Mouse (Mus musculus): Measurements from ENCODE around the gene Pilrb2. TPM values are rescaled to one million over a fixed set of nuclear protein-coding genes. Genes with fewer than 3 reads are reported as not detected.
"Not testable (repeated sequence)": the region's sequence is repeated elsewhere in the genome, so short reads cannot be mapped to it uniquely, and the experiment has no call there.

Pilrb2 gene
- polyA plus RNA-seq, 1 experiment from 2014 or later: not detected

DNA sequence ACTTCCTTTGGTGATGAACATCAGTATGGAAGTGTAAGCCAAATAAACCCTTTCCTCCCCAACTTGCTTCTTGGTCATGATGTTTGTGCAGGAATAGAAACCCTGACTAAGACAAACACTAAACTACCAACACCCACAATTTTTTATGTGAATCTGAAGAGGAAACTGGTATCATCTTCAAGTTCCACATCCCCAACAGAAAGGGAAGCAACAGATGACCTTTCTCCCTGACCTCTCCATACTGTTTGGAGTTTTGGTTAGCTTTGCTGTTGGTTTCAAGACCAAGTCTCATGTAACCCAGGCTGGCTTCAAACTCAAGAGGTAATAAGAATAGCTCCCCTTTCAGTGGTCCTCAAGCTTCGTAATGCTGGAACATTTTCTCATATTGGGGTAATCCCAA lies 21.3 kb downstream of the Pilrb2 start:
- H3K27me3 ChIP-seq (ENCODE audit: control insufficient read depth, insufficient read depth, low read length); H3K9me3 ChIP-seq (ENCODE audit: control insufficient read depth, low read length): not testable (repeated sequence)

DNA sequence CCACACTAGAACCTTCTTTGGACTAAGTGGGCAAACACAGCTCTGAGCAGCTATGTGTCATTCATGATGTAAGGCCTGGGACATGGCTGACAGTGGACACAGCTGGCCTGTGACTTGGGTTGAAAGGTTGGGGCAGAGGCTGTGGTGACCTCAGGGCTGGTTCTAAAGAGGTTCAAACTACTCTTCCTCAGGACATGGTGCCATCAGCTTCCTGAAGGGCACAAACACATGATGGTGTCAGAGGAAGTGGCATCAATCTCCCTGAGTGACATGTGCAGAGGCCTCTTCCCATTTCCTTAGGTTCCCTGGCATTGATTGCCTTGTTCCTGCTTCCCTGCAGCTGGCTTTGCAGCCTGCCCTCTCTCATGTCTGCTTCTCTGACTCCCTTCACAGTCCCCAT lies 34.5 kb downstream of the Pilrb2 start:
- not testable (repeated sequence) for H3K27ac ChIP-seq (ENCODE audit: low read depth, low read length); H3K9ac ChIP-seq (ENCODE audit: low read length); H3K36me3 ChIP-seq (ENCODE audit: control insufficient read depth, insufficient read depth, low read length); H3K4me1 ChIP-seq (ENCODE audit: control insufficient read depth, insufficient read depth, low read length); H3K27me3 ChIP-seq (ENCODE audit: control insufficient read depth, insufficient read depth, low read length); ATAC-seq (ENCODE audit: insufficient read depth, low FRiP score, low TSS enrichment); H3K4me3 ChIP-seq (ENCODE audit: low read depth, low read length); H3K9me3 ChIP-seq (ENCODE audit: control insufficient read depth, low read length); DNase-seq (ENCODE audit: low spot score); H3K4me2 ChIP-seq (ENCODE audit: low read depth)

More for the DNA sequence above, 21.3 kb downstream of the Pilrb2 start:
- ATAC-seq (ENCODE audit: insufficient read depth, low FRiP score, low TSS enrichment); H3K27ac ChIP-seq (ENCODE audit: low read depth, low read length); H3K4me3 ChIP-seq (ENCODE audit: low read depth, low read length); H3K4me1 ChIP-seq (ENCODE audit: control insufficient read depth, insufficient read depth, low read length); H3K9ac ChIP-seq (ENCODE audit: low read length); H3K36me3 ChIP-seq (ENCODE audit: control insufficient read depth, insufficient read depth, low read length); H3K4me2 ChIP-seq (ENCODE audit: low read depth); DNase-seq (ENCODE audit: low spot score): not testable (repeated sequence)
- WGBS: 92% methylated on average over 1 of the region's 1 CpGs

GRCm38 (mm10) chr5:137836611-137837010 lies 35.0 kb downstream of the Pilrb2 start:
- Histone ChIP-seq H3K4me3 (ENCODE audit: low read depth, low read length) (no peak overlapping the region), H3K27ac (ENCODE audit: low read depth, low read length) (no peak overlapping the region), H3K27me3 (ENCODE audit: control insufficient read depth, insufficient read depth, low read length) (no peaks in the 10 kb centered on the region), H3K4me1 (ENCODE audit: control insufficient read depth, insufficient read depth, low read length) (no peaks in the 10 kb centered on the region), H3K36me3 (ENCODE audit: control insufficient read depth, insufficient read depth, low read length) (no peaks in the 10 kb centered on the region), H3K9ac (ENCODE audit: low read length) (no peak overlapping the region), H3K4me2 (ENCODE audit: low read depth) (no peak overlapping the region), H3K9me3 (ENCODE audit: control insufficient read depth, low read length) (no peaks in the 10 kb centered on the region)
- DNase-seq (ENCODE audit: low spot score) (no peak), ATAC-seq (ENCODE audit: insufficient read depth, low FRiP score, low TSS enrichment) (no peak)

DNA sequence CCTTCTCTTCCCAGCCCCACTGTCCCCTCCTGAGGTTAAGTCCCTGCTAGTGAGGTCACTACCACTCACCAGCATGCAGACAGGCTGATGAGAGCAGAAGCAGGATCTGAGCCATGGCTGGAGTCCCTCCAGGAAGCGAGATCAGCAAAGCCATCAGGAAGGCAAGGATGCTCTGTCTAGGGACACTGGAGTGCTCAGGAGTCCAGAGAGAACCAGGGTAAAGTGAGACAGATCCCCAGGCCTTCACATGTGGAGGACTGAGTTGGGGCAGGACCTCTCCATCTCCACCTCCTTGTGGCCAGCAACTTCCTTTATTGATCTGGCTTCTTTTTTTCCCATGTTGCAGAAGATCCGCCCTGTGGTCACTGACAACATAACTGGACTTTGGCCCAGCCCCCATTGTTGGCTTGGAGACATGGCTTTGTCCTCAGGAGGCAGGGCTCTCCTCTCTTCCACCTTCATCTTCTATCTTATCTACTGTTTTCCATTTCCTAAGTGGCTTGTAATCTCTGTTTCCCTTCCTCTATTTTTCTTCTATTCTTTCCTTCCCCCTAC lies 35.6 kb downstream of the Pilrb2 start, which contains the start of gene Pilra:
TSS of gene Pilra (minus strand) at position 316 of the 555 bp plus-strand sequence.
- not testable (repeated sequence) for H3K4me2 ChIP-seq (ENCODE audit: low read depth); H3K9ac ChIP-seq (ENCODE audit: low read length); H3K4me3 ChIP-seq (ENCODE audit: low read depth, low read length); ATAC-seq (ENCODE audit: insufficient read depth, low FRiP score, low TSS enrichment); H3K9me3 ChIP-seq (ENCODE audit: control insufficient read depth, low read length); H3K36me3 ChIP-seq (ENCODE audit: control insufficient read depth, insufficient read depth, low read length); H3K27me3 ChIP-seq (ENCODE audit: control insufficient read depth, insufficient read depth, low read length); H3K4me1 ChIP-seq (ENCODE audit: control insufficient read depth, insufficient read depth, low read length); DNase-seq (ENCODE audit: low spot score); H3K27ac ChIP-seq (ENCODE audit: low read depth, low read length)
- 85% methylated on average over 1 of the region's 2 CpGs for WGBS

DNA sequence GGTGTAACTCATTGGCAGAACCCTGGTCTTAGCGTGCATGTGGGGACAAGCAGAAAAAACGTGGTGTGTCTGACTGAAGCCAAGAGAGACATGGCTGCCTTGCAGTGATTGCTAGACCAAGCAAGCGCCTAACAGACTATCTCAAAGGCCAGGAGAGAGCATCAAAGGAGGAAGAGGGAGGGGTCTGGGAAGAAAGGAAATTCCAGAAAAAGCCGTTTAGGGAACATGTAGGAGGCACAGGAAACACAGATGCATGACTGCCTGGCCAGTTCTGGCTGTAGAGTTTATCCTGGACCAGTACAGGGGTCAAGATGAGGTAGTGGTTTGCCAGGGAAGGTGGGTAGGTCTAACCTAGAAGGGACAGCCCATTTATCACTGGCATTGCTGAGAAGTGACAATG lies 38.1 kb downstream of the Pilrb2 start:
- Histone ChIP-seq H3K9ac (ENCODE audit: low read length) (no peak overlapping the region), H3K36me3 (ENCODE audit: control insufficient read depth, insufficient read depth, low read length) (no peaks in the 10 kb centered on the region), H3K4me1 (ENCODE audit: control insufficient read depth, insufficient read depth, low read length) (no peaks in the 10 kb centered on the region), H3K27me3 (ENCODE audit: control insufficient read depth, insufficient read depth, low read length) (no peaks in the 10 kb centered on the region), H3K4me2 (ENCODE audit: low read depth) (no peak overlapping the region), H3K27ac (ENCODE audit: low read depth, low read length) (no peak overlapping the region), H3K4me3 (ENCODE audit: low read depth, low read length) (no peak overlapping the region), H3K9me3 (ENCODE audit: control insufficient read depth, low read length) (no peaks in the 10 kb centered on the region)
- 66% methylated on average over 4 of the region's 4 CpGs for WGBS
- ATAC-seq (ENCODE audit: insufficient read depth, low FRiP score, low TSS enrichment) (no peak), DNase-seq (ENCODE audit: low spot score) (no peak)

DNA sequence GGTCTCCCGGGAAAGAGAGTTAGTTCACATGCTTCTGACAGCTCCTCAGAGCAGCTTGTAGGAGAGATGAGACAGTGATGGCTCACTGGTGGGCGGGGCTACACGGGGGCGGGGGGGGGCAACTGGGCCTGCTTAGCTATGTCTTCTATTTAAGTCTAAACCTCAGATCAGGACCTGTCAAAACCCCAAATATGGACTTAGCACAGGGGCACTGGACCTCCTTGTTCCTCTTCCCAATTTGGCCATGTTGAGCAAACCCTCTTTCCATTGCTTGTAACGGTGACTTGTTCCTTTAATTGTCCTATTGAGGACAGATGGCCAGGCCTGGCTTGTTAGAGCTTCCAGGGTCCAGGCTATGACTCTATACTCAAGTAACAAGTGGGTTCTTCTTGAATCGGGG lies 40.1 kb downstream of the Pilrb2 start:
- Histone ChIP-seq H3K36me3 (ENCODE audit: control insufficient read depth, insufficient read depth, low read length) (no peaks in the 10 kb centered on the region), H3K4me2 (ENCODE audit: low read depth) (no peak overlapping the region), H3K9ac (ENCODE audit: low read length) (no peak overlapping the region), H3K4me1 (ENCODE audit: control insufficient read depth, insufficient read depth, low read length) (no peaks in the 10 kb centered on the region), H3K27me3 (ENCODE audit: control insufficient read depth, insufficient read depth, low read length) (no peaks in the 10 kb centered on the region), H3K4me3 (ENCODE audit: low read depth, low read length) (no peak overlapping the region), H3K9me3 (ENCODE audit: control insufficient read depth, low read length) (no peaks in the 10 kb centered on the region), H3K27ac (ENCODE audit: low read depth, low read length) (no peak overlapping the region)
- DNase-seq (ENCODE audit: low spot score): no peak
- ATAC-seq (ENCODE audit: insufficient read depth, low FRiP score, low TSS enrichment): no peak
- 81% methylated on average over 6 of the region's 6 CpGs for WGBS

DNA sequence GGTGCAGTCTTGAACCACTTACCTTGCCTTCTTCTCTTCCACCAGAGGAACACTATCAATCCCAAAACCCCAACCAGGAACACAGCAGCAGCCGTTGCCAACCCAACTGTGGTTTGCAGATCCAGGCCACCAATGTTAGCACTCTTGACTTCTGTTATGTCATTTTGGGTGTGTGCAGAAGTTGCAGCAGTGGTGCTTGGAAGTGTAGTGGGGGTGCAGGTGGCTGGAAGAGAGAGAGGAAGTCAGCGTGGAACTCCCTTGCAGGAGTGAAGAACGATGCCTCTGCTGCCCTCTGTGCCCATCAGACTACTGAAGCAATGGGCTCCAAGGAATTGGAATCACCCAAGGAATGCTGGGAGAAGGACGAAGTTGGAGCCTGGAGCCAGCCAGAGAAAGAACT lies 40.5 kb downstream of the Pilrb2 start:
- H3K9me3 ChIP-seq (ENCODE audit: control insufficient read depth, low read length): no peaks in the 10 kb centered on the region
- H3K4me2 ChIP-seq (ENCODE audit: low read depth): no peak overlapping the region
- DNase-seq (ENCODE audit: low spot score) (no peak), ATAC-seq (ENCODE audit: insufficient read depth, low FRiP score, low TSS enrichment) (no peak)
- WGBS: 84% methylated on average over 4 of the region's 4 CpGs
- no peaks in the 10 kb centered on the region for H3K27me3 ChIP-seq (ENCODE audit: control insufficient read depth, insufficient read depth, low read length)
- H3K27ac ChIP-seq (ENCODE audit: low read depth, low read length): no peak overlapping the region
- no peak overlapping the region for H3K9ac ChIP-seq (ENCODE audit: low read length)
- H3K4me3 ChIP-seq (ENCODE audit: low read depth, low read length): no peak overlapping the region
- H3K4me1 ChIP-seq (ENCODE audit: control insufficient read depth, insufficient read depth, low read length): no peaks in the 10 kb centered on the region
- H3K36me3 ChIP-seq (ENCODE audit: control insufficient read depth, insufficient read depth, low read length): no peaks in the 10 kb centered on the region

- H3K27ac ChIP-seq (ENCODE audit: low read depth, low read length): no peak overlapping the region
- 83% methylated on average over 7 of the region's 7 CpGs for WGBS
- no peaks in the 10 kb centered on the region for H3K36me3 ChIP-seq (ENCODE audit: control insufficient read depth, insufficient read depth, low read length)
- no peak for DNase-seq (ENCODE audit: low spot score)
- H3K4me2 ChIP-seq (ENCODE audit: low read depth): no peak overlapping the region
- no peaks in the 10 kb centered on the region for H3K27me3 ChIP-seq (ENCODE audit: control insufficient read depth, insufficient read depth, low read length)
- H3K9ac ChIP-seq (ENCODE audit: low read length): no peak overlapping the region
- ATAC-seq (ENCODE audit: insufficient read depth, low FRiP score, low TSS enrichment): no peak
- H3K4me1 ChIP-seq (ENCODE audit: control insufficient read depth, insufficient read depth, low read length): no peaks in the 10 kb centered on the region
- H3K4me3 ChIP-seq (ENCODE audit: low read depth, low read length): no peak overlapping the region
- H3K9me3 ChIP-seq (ENCODE audit: control insufficient read depth, low read length): no peaks in the 10 kb centered on the region
Observed at GRCm38 (mm10) chr5:137830238-137830637, 41.4 kb downstream of the Pilrb2 start.

- no peaks in the 10 kb centered on the region for H3K9me3 ChIP-seq (ENCODE audit: control insufficient read depth, low read length)
- H3K27me3 ChIP-seq (ENCODE audit: control insufficient read depth, insufficient read depth, low read length): no peaks in the 10 kb centered on the region
- no peak overlapping the region for H3K9ac ChIP-seq (ENCODE audit: low read length)
- ATAC-seq (ENCODE audit: insufficient read depth, low FRiP score, low TSS enrichment): no peak
- WGBS: 86% methylated on average over 6 of the region's 6 CpGs
- no peak overlapping the region for H3K27ac ChIP-seq (ENCODE audit: low read depth, low read length)
- no peak overlapping the region for H3K4me2 ChIP-seq (ENCODE audit: low read depth)
- H3K36me3 ChIP-seq (ENCODE audit: control insufficient read depth, insufficient read depth, low read length): no peaks in the 10 kb centered on the region
- no peak for DNase-seq (ENCODE audit: low spot score)
- H3K4me3 ChIP-seq (ENCODE audit: low read depth, low read length): no peak overlapping the region
- no peaks in the 10 kb centered on the region for H3K4me1 ChIP-seq (ENCODE audit: control insufficient read depth, insufficient read depth, low read length)
Observed at GRCm38 (mm10) chr5:137828694-137829093, 42.9 kb downstream of the Pilrb2 start.

All from neural tube, embryonic 11.5 days (tissue).